Mouse (Mus musculus): ENCODE data around the gene Tprgl.

GRCm38 (mm10) chr4:154159961-154160537, 417 bp downstream of the Tprgl start:
- TF ChIP-seq POLR2A (IDR thresholded peaks at IDR 0.05; ENCODE audit: insufficient read depth, low read depth, low read length) (no peak), CTCF (IDR thresholded peaks at IDR 0.05; ENCODE audit: insufficient read depth, low read depth, low read length) (no peak)

Data from olfactory bulb, adult 2 months (tissue).